Mouse (Mus musculus): ENCODE measurements around the gene Serac1.

GRCm38 (mm10) chr17:6073405-6073804 is 6.1 kb downstream of the Serac1 start:
- TF ChIP-seq CTCF (IDR thresholded peaks at IDR 0.05; ENCODE audit: low read depth, low read length) = no peak
- TF ChIP-seq GATA1 (IDR thresholded peaks at IDR 0.05; ENCODE audit: borderline replicate concordance, low read length) = no peak
- no peak for TF ChIP-seq TAL1 (conservative IDR thresholded peaks at IDR 0.05; ENCODE audit: low read depth, low read length)
